Mouse (Mus musculus): ENCODE results near the gene Ankrd40. TPM values are rescaled to one million over a fixed set of nuclear protein-coding genes. Genes with fewer than 3 reads are reported as not detected.

Ankrd40 gene
- 61.2 and 65.7 TPM in 2 replicates for polyA plus RNA-seq (2012; rRNA removed)

GRCm38 (mm10) chr11:94327693-94328643, at the start of gene Ankrd40:
Gene Ankrd40 (plus strand): TSS chr11:94328001.

DNA sequence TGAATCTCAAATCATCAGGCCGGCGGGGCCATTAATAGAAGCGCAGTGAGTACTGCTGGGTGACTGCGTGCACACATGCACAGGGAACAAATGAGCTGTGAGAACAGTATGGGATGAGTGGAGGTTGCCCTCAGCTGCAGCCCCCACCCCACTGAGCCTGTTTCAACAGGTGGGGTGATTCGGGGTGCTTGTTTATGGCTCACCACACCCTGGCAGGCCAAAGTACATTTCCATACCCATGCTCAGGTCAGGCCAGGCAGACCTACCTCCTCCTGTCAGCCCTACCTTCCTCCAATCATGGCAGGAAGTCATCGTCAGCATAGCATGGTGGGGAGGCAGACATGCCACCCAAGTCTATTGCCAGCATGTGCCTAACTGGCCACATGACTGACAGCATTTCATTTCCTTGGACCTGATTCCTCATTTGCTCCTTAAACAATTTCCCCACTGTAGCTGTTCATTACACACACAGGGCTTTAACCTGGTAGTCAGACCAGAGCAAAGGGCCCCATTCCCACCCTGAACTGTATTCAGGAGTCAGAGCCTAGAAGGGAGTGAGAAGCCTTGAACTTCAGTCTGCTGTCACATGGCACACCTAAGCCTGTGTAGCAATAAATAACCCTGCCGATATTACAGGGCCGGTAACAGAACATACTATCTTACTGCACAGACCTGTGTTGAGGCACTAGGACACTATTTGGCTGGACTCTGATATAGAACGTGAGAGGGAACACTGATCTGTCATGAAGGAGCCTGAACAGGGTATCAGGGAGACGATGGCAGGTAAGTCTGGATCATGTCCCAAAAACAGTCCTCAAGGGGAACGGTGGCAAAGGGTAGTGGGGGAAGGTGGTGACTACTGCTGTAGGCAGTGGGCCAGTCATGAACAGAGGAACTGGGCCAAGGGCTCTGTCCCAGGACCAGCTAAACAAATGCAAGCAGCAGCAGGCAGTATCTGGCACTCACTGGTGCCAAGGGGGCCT, 46.3 kb upstream of the Ankrd40 start, which contains the start of gene Gm21885:
Gm21885 (plus strand) TSS at position 675 of the 983 bp plus-strand sequence.

DNA sequence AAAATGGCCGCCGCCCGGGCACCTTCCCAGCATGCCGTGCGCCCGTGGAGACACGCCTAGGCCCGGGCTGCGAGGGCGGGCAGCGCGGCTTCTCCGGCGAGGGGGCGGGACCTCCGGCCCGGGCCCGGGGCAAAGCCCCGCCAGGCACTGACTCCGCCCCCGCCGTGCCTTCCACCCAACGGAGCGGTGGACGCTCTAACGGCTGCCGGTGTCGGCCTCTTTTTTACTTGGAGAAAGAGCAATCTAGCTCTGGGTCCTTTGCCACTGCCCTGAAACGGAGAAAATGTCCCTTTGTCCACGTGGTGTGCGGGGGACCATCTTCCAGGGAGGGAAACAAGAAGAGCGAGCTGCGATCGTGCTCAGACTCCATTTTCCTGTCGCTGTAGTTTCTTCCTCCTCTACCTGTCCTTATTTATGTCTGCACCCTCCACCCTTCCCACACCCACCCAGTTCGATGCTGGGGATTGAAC, 5.8 kb upstream of the Ankrd40 start, which contains the start of gene Luc7l3:
Luc7l3 (minus strand) TSS at position 58 of the 470 bp plus-strand sequence.

Other genes with a start within 250 kb of the Ankrd40 start
- 52.7 and 92.2 TPM in 2 replicates for gene Tob1, start 116.5 kb upstream of the Ankrd40 start, polyA plus RNA-seq (2012; rRNA removed)
- 0.60 and 1.0 TPM in 2 replicates for gene Wfikkn2, start 82.0 kb upstream of the Ankrd40 start, polyA plus RNA-seq (2012; rRNA removed)
- gene Gm21885, start 46.1 kb upstream of the Ankrd40 start, polyA plus RNA-seq (2012; rRNA removed), result not detected in 2 replicates
- 0.78 and 1.2 TPM in 2 replicates for gene Luc7l3, start 6.0 kb upstream of the Ankrd40 start, polyA plus RNA-seq (2012; rRNA removed)
- 129 and 173 TPM in 2 replicates for gene Abcc3, start 65.0 kb downstream of the Ankrd40 start, polyA plus RNA-seq (2012; rRNA removed)
- 5.4 and 8.9 TPM in 2 replicates for gene Cacna1g, start 146.2 kb downstream of the Ankrd40 start, polyA plus RNA-seq (2012; rRNA removed)
- 0.23 and 0.24 TPM in 2 replicates for gene Spata20, start 158.2 kb downstream of the Ankrd40 start, polyA plus RNA-seq (2012; rRNA removed)
- 58.6 and 121 TPM in 2 replicates for gene Epn3, start 172.0 kb downstream of the Ankrd40 start, polyA plus RNA-seq (2012; rRNA removed)
- 0.82 and 1.1 TPM in 2 replicates for gene Mycbpap, start 193.7 kb downstream of the Ankrd40 start, polyA plus RNA-seq (2012; rRNA removed)
- gene Rsad1, start 221.3 kb downstream of the Ankrd40 start, polyA plus RNA-seq (2012; rRNA removed), result 5.7 and 6.0 TPM in 2 replicates
- 15.3 and 21.6 TPM in 2 replicates for gene Chad, start 237.0 kb downstream of the Ankrd40 start, polyA plus RNA-seq (2012; rRNA removed)

Measured in stomach, adult 2 months (tissue).